31 mouse cellular contexts compared by ENCODE assay signal in genomic region chr8:104901746-104902145, GRCm38 (mm10). TPM values are rescaled to one million over a fixed set of nuclear protein-coding genes. Genes with fewer than 3 reads are reported as not detected.
DNase-seq lines count a peak whose midpoint lies in the region; ATAC-seq and TF ChIP-seq lines count a peak whose summit lies in the region.
"Had no signal": no experiment of that assay in that cellular context is flagged by ENCODE, and none has a peak within 500 bp of the region (broad histone marks: within the 10 kb centered on the region; RNA-seq: fewer than 3 reads in every experiment).

No protein-coding gene starts in this region.

- 83% methylated on average over 2 of the region's 2 CpGs for WGBS in intestine, postnatal 0 days
- WGBS in intestine, embryonic 16.5 days, result 82% methylated on average over 2 of the region's 2 CpGs
- 75% methylated on average over 2 of the region's 2 CpGs for WGBS in liver, adult 2 months
- 61% methylated on average over 2 of the region's 2 CpGs for WGBS in liver, embryonic 12.5 days (ENCODE audit: insufficient replicate concordance)

- H3K4me3 ChIP-seq in intestine, postnatal 0 days (ENCODE audit: low read depth, low read length), result no peak overlapping the region
- H3K4me3 ChIP-seq in intestine, embryonic 16.5 days (ENCODE audit: low read length), result no peak overlapping the region
- no peak overlapping the region for H3K4me3 ChIP-seq in liver, adult 2 months (ENCODE audit: insufficient read depth, low read depth, low read length)
- no peak overlapping the region for H3K4me3 ChIP-seq in liver, embryonic 12.5 days
- H3K4me3 ChIP-seq in CH12.LX (replicated peaks in 1 of 3; ENCODE audit: low read depth in 2 of 3, low read length in 2 of 3, poor library complexity in 1 of 3), result no peak overlapping the region
- H3K4me3 ChIP-seq: forebrain, embryonic 10.5 days; heart, embryonic 10.5 days; limb, embryonic 10.5 days; midbrain, embryonic 13.5 days; neural tube, embryonic 12.5 days had no signal

- no peak overlapping the region for H3K27ac ChIP-seq in intestine, postnatal 0 days (ENCODE audit: low read depth, low read length)
- H3K27ac ChIP-seq in intestine, embryonic 16.5 days (ENCODE audit: low read length), result no peak overlapping the region
- no peak overlapping the region for H3K27ac ChIP-seq in liver, adult 2 months (replicated peaks; ENCODE audit: insufficient read depth, low read depth, low read length)
- H3K27ac ChIP-seq in liver, embryonic 12.5 days, result no peak overlapping the region
- H3K27ac ChIP-seq in CH12.LX (ENCODE audit: insufficient read depth, low read depth), result no peak overlapping the region
- H3K27ac ChIP-seq: forebrain, embryonic 10.5 days; heart, embryonic 10.5 days; limb, embryonic 10.5 days; midbrain, embryonic 13.5 days; neural tube, embryonic 12.5 days had no signal

- peak; percentile 33 for DNase-seq in liver, adult 2 months (ENCODE audit: extremely low read depth, low read depth, low spot score)
- peak; percentile 10 for DNase-seq in CH12.LX (ENCODE audit: extremely low read depth)
- peak; percentile 40 for DNase-seq in induced T-regulatory cell, adult 2 months (ENCODE audit: low read depth)
- DNase-seq in T-cell, adult 2 months (ENCODE audit: low spot score), result no peak
- DNase-seq: adrenal gland, adult 8-10 months; cerebellum, adult 18-20 months; cerebellum, postnatal 14 days; forebrain, postnatal 0 days; kidney, adult 8-10 months; lung, embryonic 14.5 days; right cerebral cortex, adult 18-20 months; right cerebral cortex, postnatal 4 days; thymus, postnatal 25 days had no signal

- no peaks in the 10 kb centered on the region for H3K27me3 ChIP-seq in intestine, postnatal 0 days (replicated peaks; ENCODE audit: control insufficient read depth, insufficient read depth, low read length)
- no peaks in the 10 kb centered on the region for H3K27me3 ChIP-seq in intestine, embryonic 16.5 days (replicated peaks; ENCODE audit: control insufficient read depth, insufficient read depth, low read length)
- no peaks in the 10 kb centered on the region for H3K27me3 ChIP-seq in liver, adult 2 months (ENCODE audit: control insufficient read depth, insufficient read depth, low read length)
- H3K27me3 ChIP-seq in liver, embryonic 12.5 days (replicated peaks), result no peaks in the 10 kb centered on the region
- H3K27me3 ChIP-seq in CH12.LX (replicated peaks), result no peaks in the 10 kb centered on the region
- H3K27me3 ChIP-seq: midbrain, embryonic 13.5 days; neural tube, embryonic 12.5 days had no signal

- no peaks in the 10 kb centered on the region for H3K4me1 ChIP-seq in intestine, postnatal 0 days (replicated peaks; ENCODE audit: control insufficient read depth, insufficient read depth, low read length)
- H3K4me1 ChIP-seq in intestine, embryonic 16.5 days (ENCODE audit: control insufficient read depth, insufficient read depth, low read length), result no peaks in the 10 kb centered on the region
- H3K4me1 ChIP-seq in liver, adult 2 months (ENCODE audit: control insufficient read depth, insufficient read depth, low read length), result no peaks in the 10 kb centered on the region
- H3K4me1 ChIP-seq in liver, embryonic 12.5 days, result no peaks in the 10 kb centered on the region
- peaks cover 0 to 5% of the 10 kb centered on the region in 2 experiments; a peak in 1 of 4 replicates for H3K4me1 ChIP-seq in CH12.LX (ENCODE audit: control insufficient read depth in 1 of 2, insufficient read depth in 2 of 2)
- H3K4me1 ChIP-seq: forebrain, embryonic 10.5 days; heart, embryonic 10.5 days; limb, embryonic 10.5 days; midbrain, embryonic 13.5 days; neural tube, embryonic 12.5 days had no signal

- H3K9me3 ChIP-seq in intestine, postnatal 0 days (ENCODE audit: control insufficient read depth), result no peaks in the 10 kb centered on the region
- H3K9me3 ChIP-seq in intestine, embryonic 16.5 days (ENCODE audit: control insufficient read depth, low read length), result no peaks in the 10 kb centered on the region
- H3K9me3 ChIP-seq in liver, embryonic 12.5 days (replicated peaks), result no peaks in the 10 kb centered on the region
- H3K9me3 ChIP-seq in CH12.LX (replicated peaks; ENCODE audit: low read length), result no peaks in the 10 kb centered on the region
- H3K9me3 ChIP-seq: forebrain, embryonic 10.5 days; heart, embryonic 10.5 days; limb, embryonic 10.5 days; midbrain, embryonic 13.5 days; neural tube, embryonic 12.5 days had no signal

- peak; percentile 58 for TF ChIP-seq CTCF in intestine, postnatal 0 days (IDR thresholded peaks at IDR 0.05; ENCODE audit: low read depth)
- TF ChIP-seq CTCF in liver, adult 2 months (IDR thresholded peaks at IDR 0.05; ENCODE audit: low read depth, low read length), result no peak; the same call in 1 of the 2 replicates
- TF ChIP-seq CTCF in CH12.LX (conservative IDR thresholded peaks at IDR 0.05 in 1 of 2, IDR thresholded peaks at IDR 0.05 in 1 of 2; ENCODE audit: low read depth in 2 of 2, low read length in 2 of 2), result peak in 1 of 2 experiments; percentile 60; a peak in 2 of 4 replicates

- ATAC-seq in intestine, postnatal 0 days, result no peak
- no peak for ATAC-seq in intestine, embryonic 16.5 days
- ATAC-seq in liver, embryonic 12.5 days, result no peak
- ATAC-seq: activated CD4-positive, CD25-positive, alpha-beta regulatory T cell, adult 4 months; forebrain, postnatal 0 days; hindbrain, embryonic 16.5 days; midbrain, embryonic 13.5 days had no signal

- TF ChIP-seq POLR2A in liver, adult 2 months (IDR thresholded peaks at IDR 0.05; ENCODE audit: extremely low read depth, insufficient read depth, low read length), result no peak
- TF ChIP-seq POLR2A in CH12.LX (IDR thresholded peaks at IDR 0.05; ENCODE audit: low read depth, low read length), result no peak

- H3K4me2 ChIP-seq in intestine, postnatal 0 days (replicated peaks; ENCODE audit: low read depth), result no peak overlapping the region
- no peak overlapping the region for H3K4me2 ChIP-seq in intestine, embryonic 16.5 days (ENCODE audit: low read depth, low read length)
- H3K4me2 ChIP-seq in liver, embryonic 12.5 days, result no peak overlapping the region
- H3K4me2 ChIP-seq in CH12.LX (ENCODE audit: insufficient read depth, low read depth, poor library complexity, severe bottlenecking), result no peak overlapping the region
- H3K4me2 ChIP-seq: liver, embryonic 11.5 days; lung, embryonic 14.5 days; midbrain, embryonic 13.5 days; neural tube, embryonic 12.5 days had no signal

- H3K79me2 ChIP-seq in liver, adult 2 months (ENCODE audit: control insufficient read depth, insufficient read depth, low read length), result no peaks in the 10 kb centered on the region
- no peaks in the 10 kb centered on the region for H3K79me2 ChIP-seq in CH12.LX (replicated peaks; ENCODE audit: control insufficient read depth, extremely low read depth, insufficient read depth, poor library complexity, severe bottlenecking)

- no peak for TF ChIP-seq EP300 in CH12.LX (IDR thresholded peaks at IDR 0.05; ENCODE audit: low read length)

- in situ Hi-C loops in CH12.LX (cut with MboI; ENCODE audit: low pct_ligation_motif_present, low pct_unique_long_range_greater_than_20kb, low sequenced_read_pairs), result loop anchor here (5.0 to 25.0 kb wide), 2 partner anchors 74 to 139 kb away; no protein-coding TSS in a partner anchor

- H3K36me3 ChIP-seq in intestine, postnatal 0 days (ENCODE audit: control insufficient read depth, insufficient read depth), result no peaks in the 10 kb centered on the region
- no peaks in the 10 kb centered on the region for H3K36me3 ChIP-seq in intestine, embryonic 16.5 days (ENCODE audit: control insufficient read depth, insufficient read depth, low read length)
- H3K36me3 ChIP-seq in liver, adult 2 months (ENCODE audit: control insufficient read depth, insufficient read depth, low read length), result no peaks in the 10 kb centered on the region
- no peaks in the 10 kb centered on the region for H3K36me3 ChIP-seq in liver, embryonic 12.5 days
- no peaks in the 10 kb centered on the region for H3K36me3 ChIP-seq in CH12.LX (replicated peaks in 1 of 2; ENCODE audit: control insufficient read depth in 1 of 2, insufficient read depth in 1 of 2, low read length in 1 of 2)
- H3K36me3 ChIP-seq: forebrain, embryonic 10.5 days; heart, embryonic 10.5 days; limb, embryonic 10.5 days; midbrain, embryonic 13.5 days; neural tube, embryonic 12.5 days had no signal

- TF ChIP-seq RAD21 in CH12.LX (IDR thresholded peaks at IDR 0.05; ENCODE audit: low read depth, low read length), result peak; percentile 61

- H3K9ac ChIP-seq in intestine, postnatal 0 days (ENCODE audit: low read depth, low read length), result no peak overlapping the region
- H3K9ac ChIP-seq in intestine, embryonic 16.5 days (ENCODE audit: low read depth, low read length), result no peak overlapping the region
- H3K9ac ChIP-seq in liver, adult 2 months (ENCODE audit: low read depth, low read length), result no peak overlapping the region
- no peak overlapping the region for H3K9ac ChIP-seq in liver, embryonic 12.5 days
- H3K9ac ChIP-seq in CH12.LX (ENCODE audit: insufficient read depth, low read depth), result no peak overlapping the region
- H3K9ac ChIP-seq: forebrain, postnatal 0 days; lung, embryonic 14.5 days; midbrain, embryonic 13.5 days; neural tube, embryonic 12.5 days had no signal

- dilution Hi-C loops in CH12.LX (cut with MboI; ENCODE audit: extremely low pct_ligation_motif_present, extremely low pct_unique_long_range_greater_than_20kb, low sequenced_read_pairs), result no loop called here

RNA-seq across cellular contexts. Expression of gene Ces2e, which starts 24.3 kb away (rescaled TPM):
- 161 and 172 TPM in 2 replicates for polyA plus RNA-seq in intestine, postnatal 0 days (2015; fragmentation: Nextera tagmentation; extraction: Ambion mirVana)
- polyA plus RNA-seq in intestine, embryonic 16.5 days (2015; fragmentation: Nextera tagmentation; extraction: Ambion mirVana), result 63.9 and 95.6 TPM in 2 replicates
- 120 and 259 TPM in 2 replicates for total RNA-seq in liver, adult 2 months (2014; rRNA removed)
- 137 and 182 TPM in 2 replicates for polyA plus RNA-seq in liver, adult 2 months (2012; rRNA removed)
- polyA plus RNA-seq in liver, embryonic 12.5 days (2016; fragmentation: Nextera tagmentation; extraction: Ambion mirVana), result 0.14 and 0.19 TPM in 2 replicates
- total RNA-seq in CH12.LX (2012; rRNA removed) (0.04 TPM in 1 of 2 replicates, not detected in the other), CH12.LX (2014; rRNA removed) (0.11 TPM in 1 of 2 replicates, not detected in the other)
- not detected in 2 replicates for polyA plus RNA-seq in CH12.LX (2012; ENCODE audit: insufficient read length, low read depth)
- total RNA-seq: forebrain, postnatal 0 days; hematopoietic stem cell, adult 5-6 weeks; megakaryocyte, adult 5-6 weeks had no signal
- polyA plus RNA-seq: activated CD4-positive, CD25-positive, alpha-beta regulatory T cell, adult 4 months; forebrain, embryonic 10.5 days; forebrain, postnatal 0 days; heart, embryonic 10.5 days; hindbrain, embryonic 16.5 days; limb, embryonic 10.5 days; liver, embryonic 11.5 days; midbrain, embryonic 13.5 days; neural tube, embryonic 12.5 days had no signal

RNA-seq across cellular contexts. Expression of gene Ces2f, which starts 45.4 kb away (rescaled TPM):
- polyA plus RNA-seq in intestine, postnatal 0 days (2015; fragmentation: Nextera tagmentation; extraction: Ambion mirVana), result not detected in 2 replicates
- not detected in 2 replicates for polyA plus RNA-seq in intestine, embryonic 16.5 days (2015; fragmentation: Nextera tagmentation; extraction: Ambion mirVana)
- total RNA-seq in liver, adult 2 months (2014; rRNA removed), result not detected in 2 replicates
- polyA plus RNA-seq in liver, adult 2 months (2012; rRNA removed), result not detected in 2 replicates
- polyA plus RNA-seq in liver, embryonic 12.5 days (2016; fragmentation: Nextera tagmentation; extraction: Ambion mirVana), result not detected in 2 replicates
- total RNA-seq in CH12.LX (2012; rRNA removed), result 0.04 and 0.08 TPM in 2 replicates
- total RNA-seq in CH12.LX (2014; rRNA removed), result 0.04 TPM in 1 of 2 replicates, not detected in the other
- not detected in 2 replicates for polyA plus RNA-seq in CH12.LX (2012; ENCODE audit: insufficient read length, low read depth)
- total RNA-seq: adrenal gland, adult 8-10 months; ES-E14; forebrain, postnatal 0 days; hematopoietic stem cell, adult 5-6 weeks; layer of hippocampus, postnatal 10 days; megakaryocyte, adult 5-6 weeks had no signal
- polyA plus RNA-seq: activated CD4-positive, CD25-positive, alpha-beta regulatory T cell, adult 4 months; embryonic facial prominence, embryonic 11.5 days; forebrain, embryonic 10.5 days; forebrain, postnatal 0 days; heart, embryonic 10.5 days; heart, postnatal 0 days; hindbrain, embryonic 16.5 days; liver, embryonic 11.5 days; lung, embryonic 14.5 days; midbrain, embryonic 13.5 days; neural tube, embryonic 12.5 days; stomach, embryonic 14.5 days had no signal

RNA-seq across cellular contexts. Expression of gene Ces2c, which starts 54.9 kb away (rescaled TPM):
- 6.1 and 7.2 TPM in 2 replicates for polyA plus RNA-seq in intestine, postnatal 0 days (2015; fragmentation: Nextera tagmentation; extraction: Ambion mirVana)
- polyA plus RNA-seq in intestine, embryonic 16.5 days (2015; fragmentation: Nextera tagmentation; extraction: Ambion mirVana), result 2.5 and 2.7 TPM in 2 replicates
- total RNA-seq in liver, adult 2 months (2014; rRNA removed), result 27.8 and 111 TPM in 2 replicates
- polyA plus RNA-seq in liver, adult 2 months (2012; rRNA removed), result 36.1 and 49.1 TPM in 2 replicates
- not detected in 2 replicates for polyA plus RNA-seq in liver, embryonic 12.5 days (2016; fragmentation: Nextera tagmentation; extraction: Ambion mirVana)
- total RNA-seq in CH12.LX (2012; rRNA removed) (5.7 and 6.2 TPM in 2 replicates), CH12.LX (2014; rRNA removed) (15.6 and 16.7 TPM in 2 replicates)
- polyA plus RNA-seq in CH12.LX (2012; ENCODE audit: insufficient read length, low read depth), result 65.5 and 67.4 TPM in 2 replicates
- total RNA-seq: adrenal gland, adult 8-10 months; ES-E14; forebrain, postnatal 0 days; layer of hippocampus, postnatal 10 days; megakaryocyte, adult 5-6 weeks had no signal
- polyA plus RNA-seq: embryonic facial prominence, embryonic 11.5 days; forebrain, embryonic 10.5 days; forebrain, postnatal 0 days; heart, embryonic 10.5 days; heart, postnatal 0 days; hindbrain, embryonic 16.5 days; limb, embryonic 10.5 days; liver, embryonic 11.5 days; lung, embryonic 14.5 days; midbrain, embryonic 13.5 days; neural tube, embryonic 12.5 days had no signal

RNA-seq across cellular contexts. Expression of gene Ces2g, which starts 59.8 kb away (rescaled TPM):
- 1.1 and 1.2 TPM in 2 replicates for polyA plus RNA-seq in intestine, postnatal 0 days (2015; fragmentation: Nextera tagmentation; extraction: Ambion mirVana)
- 0.80 and 0.97 TPM in 2 replicates for polyA plus RNA-seq in intestine, embryonic 16.5 days (2015; fragmentation: Nextera tagmentation; extraction: Ambion mirVana)
- 34.6 and 36.9 TPM in 2 replicates for total RNA-seq in liver, adult 2 months (2014; rRNA removed)
- polyA plus RNA-seq in liver, adult 2 months (2012; rRNA removed), result 19.6 and 31.6 TPM in 2 replicates
- polyA plus RNA-seq in liver, embryonic 12.5 days (2016; fragmentation: Nextera tagmentation; extraction: Ambion mirVana), result 7.6 and 7.8 TPM in 2 replicates
- total RNA-seq in CH12.LX (2012; rRNA removed) (0.17 and 0.30 TPM in 2 replicates), CH12.LX (2014; rRNA removed) (0.07 TPM in 1 of 2 replicates, not detected in the other)
- polyA plus RNA-seq in CH12.LX (2012; ENCODE audit: insufficient read length, low read depth), result 0.11 and 0.14 TPM in 2 replicates
- polyA plus RNA-seq: embryonic facial prominence, embryonic 11.5 days; forebrain, embryonic 10.5 days; limb, embryonic 10.5 days; midbrain, embryonic 13.5 days; neural tube, embryonic 12.5 days had no signal

Comparison
In these comparisons a context has a peak if more than half of its experiments do, and no peak if none do; other contexts are left out.
1. RNA of gene Ces2e, which starts 24.3 kb away (polyA plus RNA-seq): 137 to 182 TPM in liver, adult 2 months, 161 to 172 TPM in intestine, postnatal 0 days and 63.9 to 95.6 TPM in intestine, embryonic 16.5 days; 0.14 to 0.19 TPM in liver, embryonic 12.5 days and not detected in CH12.LX; every median in the first group is over 10 times any median in the second.